Mouse (Mus musculus) cerebellum, adult 11-12 months (tissue): Measurements from ENCODE around the gene Ppm1g.
A peak's percentile ranks its signal among the peaks of the same experiment; 100 is the strongest.
"Not testable (repeated sequence)": the region's sequence is repeated elsewhere in the genome, so short reads cannot be mapped to it uniquely, and the experiment has no call there.

Source experiments
- DNase-seq: peaks from one replicate; pipeline ENCODE4 v3.0.0; 2022

Ppm1g gene

GRCm38 (mm10) chr5:31219070-31219469 is 1.4 kb downstream of the Ppm1g start:
- DNase-seq, result no peak

- no peak for DNase-seq
Observed at GRCm38 (mm10) chr5:31218294-31218693, 2.2 kb downstream of the Ppm1g start.

- DNase-seq, result not testable (repeated sequence)
Observed at GRCm38 (mm10) chr5:31216554-31216953, 3.9 kb downstream of the Ppm1g start.

GRCm38 (mm10) chr5:31204421-31204820 is 16.1 kb downstream of the Ppm1g start:
- no peak for DNase-seq

GRCm38 (mm10) chr5:31203866-31204265 is 16.6 kb downstream of the Ppm1g start:
- no peak for DNase-seq

GRCm38 (mm10) chr5:31202933-31203332 is 17.6 kb downstream of the Ppm1g start:
- peak; percentile 63 for DNase-seq

- peak; percentile 99 for DNase-seq
Observed at GRCm38 (mm10) chr5:31201742-31202590, 18.5 kb downstream of the Ppm1g start, which contains the start of gene Zfp513. TSS of gene Zfp513 (minus strand) at chr5:31202303.

GRCm38 (mm10) chr5:31201042-31201741 is 19.3 kb downstream of the Ppm1g start:
- DNase-seq, result no peak

GRCm38 (mm10) chr5:31200327-31200768 is 20.1 kb downstream of the Ppm1g start:
- DNase-seq, result peak; percentile 68

GRCm38 (mm10) chr5:31199893-31200292 is 20.6 kb downstream of the Ppm1g start:
- DNase-seq, result peak; percentile 53

- peak; percentile 38 for DNase-seq
Observed at GRCm38 (mm10) chr5:31199321-31199892, 21.1 kb downstream of the Ppm1g start.

GRCm38 (mm10) chr5:31198616-31199320 is 21.7 kb downstream of the Ppm1g start:
- no peak for DNase-seq

- DNase-seq, result peak; percentile 33
Observed at GRCm38 (mm10) chr5:31198170-31198569, 22.3 kb downstream of the Ppm1g start.

- no peak for DNase-seq
Observed at GRCm38 (mm10) chr5:31197072-31197471, 23.4 kb downstream of the Ppm1g start.

GRCm38 (mm10) chr5:31196207-31196606 is 24.3 kb downstream of the Ppm1g start:
- DNase-seq, result no peak

GRCm38 (mm10) chr5:31195671-31196070 is 24.8 kb downstream of the Ppm1g start:
- DNase-seq, result no peak

GRCm38 (mm10) chr5:31194486-31195485 is 25.7 kb downstream of the Ppm1g start:
- DNase-seq, result peak; percentile 41

- DNase-seq, result no peak
Observed at GRCm38 (mm10) chr5:31193631-31194281, 26.7 kb downstream of the Ppm1g start.

- peak; percentile 99 for DNase-seq
Observed at GRCm38 (mm10) chr5:31192939-31193630, 27.4 kb downstream of the Ppm1g start, which contains the start of the genes Snx17 and Eif2b4. TSS of gene Snx17 (plus strand) at chr5:31193227. TSS of gene Eif2b4 (minus strand) at chr5:31193430.
